Mouse (Mus musculus): ENCODE results near the gene Gins3. TPM values are rescaled to one million over a fixed set of nuclear protein-coding genes. Genes with fewer than 3 reads are reported as not detected.
"Not testable (repeated sequence)": the region's sequence is repeated elsewhere in the genome, so short reads cannot be mapped to it uniquely, and the experiment has no call there.

The Gins3 gene
- polyA plus RNA-seq, 1 experiment from 2014 or later, result 5.1 TPM

GRCm38 (mm10) chr8:95593439-95594393, 39.5 kb upstream of the Gins3 start:
- Histone ChIP-seq H3K27ac (ENCODE audit: low read depth) (peak overlapping the region; percentile 92; the same call in 1 of the 2 replicates), H3K4me1 (ENCODE audit: insufficient read depth) (peaks cover 13% of the 10 kb centered on the region), H3K27me3 (ENCODE audit: insufficient read depth, low read length) (no peaks in the 10 kb centered on the region), H3K36me3 (replicated peaks; ENCODE audit: insufficient read depth, low read length) (no peaks in the 10 kb centered on the region), H3K9ac (replicated peaks) (no peak overlapping the region), H3K9me3 (ENCODE audit: low read length) (no peaks in the 10 kb centered on the region), H3K4me2 (ENCODE audit: low read depth, low read length) (no peak overlapping the region), H3K4me3 (ENCODE audit: low read depth, low read length) (no peak overlapping the region)
- DNase-seq (peak; percentile 26), ATAC-seq (no peak)
- WGBS (ENCODE audit: insufficient replicate concordance), result 93% methylated on average over 7 of the region's 7 CpGs
- TF ChIP-seq CTCF (IDR thresholded peaks at IDR 0.05; ENCODE audit: low read depth) (no peak), EP300 (IDR thresholded peaks at IDR 0.05; ENCODE audit: low read depth) (no peak)

- Histone ChIP-seq H3K4me3 (ENCODE audit: low read depth, low read length) (no peak overlapping the region), H3K27me3 (ENCODE audit: insufficient read depth, low read length) (no peaks in the 10 kb centered on the region), H3K36me3 (replicated peaks; ENCODE audit: insufficient read depth, low read length) (no peaks in the 10 kb centered on the region), H3K4me2 (ENCODE audit: low read depth, low read length) (no peak overlapping the region), H3K4me1 (ENCODE audit: insufficient read depth) (peaks cover 13% of the 10 kb centered on the region), H3K9me3 (ENCODE audit: low read length) (no peaks in the 10 kb centered on the region), H3K27ac (ENCODE audit: low read depth) (no peak overlapping the region), H3K9ac (replicated peaks) (no peak overlapping the region)
- WGBS (ENCODE audit: insufficient replicate concordance), result 87% methylated on average over 14 of the region's 14 CpGs
- ATAC-seq (no peak), DNase-seq (no peak)
- TF ChIP-seq EP300 (IDR thresholded peaks at IDR 0.05; ENCODE audit: low read depth), result no peak
- no peak for TF ChIP-seq CTCF (IDR thresholded peaks at IDR 0.05; ENCODE audit: low read depth)
These were observed 38.1 kb upstream of the Gins3 start for GRCm38 (mm10) chr8:95595131-95595530.

- no peak for DNase-seq
- Histone ChIP-seq H3K9me3 (ENCODE audit: low read length) (no peaks in the 10 kb centered on the region), H3K4me1 (ENCODE audit: insufficient read depth) (peaks cover 3% of the 10 kb centered on the region), H3K27ac (ENCODE audit: low read depth) (no peak overlapping the region), H3K36me3 (replicated peaks; ENCODE audit: insufficient read depth, low read length) (no peaks in the 10 kb centered on the region), H3K9ac (replicated peaks) (no peak overlapping the region), H3K4me3 (ENCODE audit: low read depth, low read length) (no peak overlapping the region), H3K27me3 (ENCODE audit: insufficient read depth, low read length) (no peaks in the 10 kb centered on the region), H3K4me2 (ENCODE audit: low read depth, low read length) (no peak overlapping the region)
- ATAC-seq, result no peak
- TF ChIP-seq CTCF (IDR thresholded peaks at IDR 0.05; ENCODE audit: low read depth), result no peak
- no peak for TF ChIP-seq EP300 (IDR thresholded peaks at IDR 0.05; ENCODE audit: low read depth)
- WGBS (ENCODE audit: insufficient replicate concordance), result 37% methylated on average over 4 of the region's 4 CpGs
These were observed 36.4 kb upstream of the Gins3 start for GRCm38 (mm10) chr8:95596841-95597241.

GRCm38 (mm10) chr8:95599861-95600260, 33.4 kb upstream of the Gins3 start:
- Histone ChIP-seq H3K4me3 (ENCODE audit: low read depth, low read length) (no peak overlapping the region), H3K4me1 (ENCODE audit: insufficient read depth) (no peaks in the 10 kb centered on the region), H3K36me3 (replicated peaks; ENCODE audit: insufficient read depth, low read length) (no peaks in the 10 kb centered on the region), H3K4me2 (ENCODE audit: low read depth, low read length) (no peak overlapping the region), H3K9me3 (ENCODE audit: low read length) (no peaks in the 10 kb centered on the region), H3K9ac (replicated peaks) (no peak overlapping the region), H3K27me3 (ENCODE audit: insufficient read depth, low read length) (no peaks in the 10 kb centered on the region), H3K27ac (ENCODE audit: low read depth) (no peak overlapping the region)
- 12% methylated on average over 11 of the region's 11 CpGs for WGBS (ENCODE audit: insufficient replicate concordance)
- DNase-seq (peak; percentile 65), ATAC-seq (no peak)
- TF ChIP-seq CTCF (IDR thresholded peaks at IDR 0.05; ENCODE audit: low read depth) (peak; percentile 82), EP300 (IDR thresholded peaks at IDR 0.05; ENCODE audit: low read depth) (no peak)

GRCm38 (mm10) chr8:95601306-95601705, 31.9 kb upstream of the Gins3 start:
- H3K4me3 ChIP-seq (ENCODE audit: low read depth, low read length), result no peak overlapping the region
- H3K9ac ChIP-seq (replicated peaks), result no peak overlapping the region
- no peak overlapping the region for H3K27ac ChIP-seq (ENCODE audit: low read depth)
- TF ChIP-seq EP300 (IDR thresholded peaks at IDR 0.05; ENCODE audit: low read depth) (no peak), CTCF (IDR thresholded peaks at IDR 0.05; ENCODE audit: low read depth) (no peak)
- ATAC-seq (no peak), DNase-seq (no peak)
- WGBS (ENCODE audit: insufficient replicate concordance), result 72% methylated on average over 15 of the region's 15 CpGs
- H3K4me2 ChIP-seq (ENCODE audit: low read depth, low read length), result no peak overlapping the region
- H3K9me3 ChIP-seq (ENCODE audit: low read length), result no peaks in the 10 kb centered on the region
- no peaks in the 10 kb centered on the region for H3K27me3 ChIP-seq (ENCODE audit: insufficient read depth, low read length)
- no peaks in the 10 kb centered on the region for H3K36me3 ChIP-seq (replicated peaks; ENCODE audit: insufficient read depth, low read length)
- H3K4me1 ChIP-seq (ENCODE audit: insufficient read depth), result no peaks in the 10 kb centered on the region

- no peak for DNase-seq
- no peak for TF ChIP-seq EP300 (IDR thresholded peaks at IDR 0.05; ENCODE audit: low read depth)
- TF ChIP-seq CTCF (IDR thresholded peaks at IDR 0.05; ENCODE audit: low read depth), result peak; percentile 30; the same call in 1 of the 2 replicates
- no peak overlapping the region for H3K9ac ChIP-seq (replicated peaks)
- no peaks in the 10 kb centered on the region for H3K9me3 ChIP-seq (ENCODE audit: low read length)
- H3K4me1 ChIP-seq (ENCODE audit: insufficient read depth), result no peaks in the 10 kb centered on the region
- no peak overlapping the region for H3K4me3 ChIP-seq (ENCODE audit: low read depth, low read length)
- H3K4me2 ChIP-seq (ENCODE audit: low read depth, low read length), result no peak overlapping the region
- H3K27me3 ChIP-seq (ENCODE audit: insufficient read depth, low read length), result 0 out of 2 replicates have a peak, but pooled peaks cover 4% of the 10 kb centered on the region
- no peaks in the 10 kb centered on the region for H3K36me3 ChIP-seq (replicated peaks; ENCODE audit: insufficient read depth, low read length)
- no peak for ATAC-seq
- no peak overlapping the region for H3K27ac ChIP-seq (ENCODE audit: low read depth)
- WGBS (ENCODE audit: insufficient replicate concordance), result 61% methylated on average over 2 of the region's 2 CpGs
These were observed 31.1 kb upstream of the Gins3 start for GRCm38 (mm10) chr8:95602168-95602567.

- not testable (repeated sequence) for H3K4me2 ChIP-seq (ENCODE audit: low read depth, low read length); DNase-seq; H3K9me3 ChIP-seq (ENCODE audit: low read length); H3K4me3 ChIP-seq (ENCODE audit: low read depth, low read length); H3K4me1 ChIP-seq (ENCODE audit: insufficient read depth); H3K27ac ChIP-seq (ENCODE audit: low read depth); H3K27me3 ChIP-seq (ENCODE audit: insufficient read depth, low read length); ATAC-seq; H3K36me3 ChIP-seq (replicated peaks; ENCODE audit: insufficient read depth, low read length); H3K9ac ChIP-seq (replicated peaks)
- WGBS (ENCODE audit: insufficient replicate concordance), result 23% methylated on average over 4 of the region's 5 CpGs
These were observed 26.7 kb upstream of the Gins3 start for GRCm38 (mm10) chr8:95606509-95606908.

Measured in liver, postnatal 0 days (tissue).